Comparison of ENCODE assay signal across 31 mouse cellular contexts in the genomic region with DNA sequence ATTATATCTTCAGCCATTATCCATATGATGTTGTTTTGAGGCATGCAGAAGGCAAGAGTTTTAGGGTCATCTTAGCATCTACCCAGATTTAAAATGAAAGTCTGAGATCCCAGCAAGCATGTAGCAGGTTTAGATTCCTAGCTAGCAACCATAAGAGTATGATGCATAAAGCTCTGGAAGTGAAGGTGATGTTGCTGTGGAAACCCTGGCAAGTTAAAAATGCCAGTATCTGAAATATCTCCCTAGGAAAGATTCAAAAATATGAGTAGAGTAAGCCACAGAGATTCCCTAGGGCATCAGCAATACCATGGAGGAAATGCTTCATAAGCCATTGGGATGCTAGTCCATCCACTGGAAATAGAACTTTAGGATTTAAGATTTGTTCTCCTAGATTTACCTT. TPM values are rescaled to one million over a fixed set of nuclear protein-coding genes. Genes with fewer than 3 reads are reported as not detected.
DNase-seq lines count a peak whose midpoint lies in the region; TF ChIP-seq lines count a peak whose summit lies in the region.
"Had no signal": no experiment of that assay in that cellular context is flagged by ENCODE, and none has a peak within 500 bp of the region (broad histone marks: within the 10 kb centered on the region; RNA-seq: fewer than 3 reads in every experiment).

No protein-coding gene starts in this region.

- intact Hi-C loops in left cerebral cortex, postnatal 25 days (cut with DNase I): no loop called here
- intact Hi-C loops in left cerebral cortex, postnatal 36 days (cut with DNase I): no loop called here

- 0 out of 2 replicates have a peak overlapping the region, but pooled peaks have one; percentile 35 for H3K27ac ChIP-seq in cortical plate, adult 2 months (ENCODE audit: insufficient read depth, low read length)
- H3K27ac ChIP-seq: forebrain, embryonic 10.5 days; forebrain, embryonic 13.5 days; heart, adult 2 months; heart, embryonic 10.5 days; heart, embryonic 13.5 days; hindbrain, embryonic 14.5 days; hindbrain, postnatal 0 days had no signal

- TF ChIP-seq POLR2A in cortical plate, adult 2 months (IDR thresholded peaks at IDR 0.05; ENCODE audit: extremely low read depth, insufficient read depth, low read length): no peak

- no peak for TF ChIP-seq CTCF in cortical plate, adult 2 months (IDR thresholded peaks at IDR 0.05; ENCODE audit: extremely low read depth, insufficient read depth, low read length)

- H3K4me1 ChIP-seq in cortical plate, adult 2 months (ENCODE audit: control insufficient read depth, insufficient read depth, low read length): no peaks in the 10 kb centered on the region
- H3K4me1 ChIP-seq: forebrain, embryonic 10.5 days; forebrain, embryonic 13.5 days; heart, embryonic 10.5 days; heart, embryonic 13.5 days had no signal

- no peak overlapping the region for H3K4me3 ChIP-seq in cortical plate, adult 2 months (ENCODE audit: insufficient read depth, low read length)
- H3K4me3 ChIP-seq: forebrain, embryonic 10.5 days; forebrain, embryonic 13.5 days; heart, adult 2 months; heart, embryonic 10.5 days; heart, embryonic 13.5 days had no signal

- peak; percentile 1 to 22 for DNase-seq in frontal cortex, adult 2 months (ENCODE audit: extremely low spot score in 1 of 2, low spot score in 1 of 2)
- no peak for DNase-seq in frontal cortex, postnatal 14 days (ENCODE audit: low spot score in 2 of 2)
- peak; percentile 6 to 66 for DNase-seq in left cerebral cortex, postnatal 25 days (ENCODE audit: low spot score in 2 of 2)
- DNase-seq in left cerebral cortex, postnatal 36 days (ENCODE audit: low spot score in 2 of 2): no peak
- no peak for DNase-seq in layer of hippocampus, adult 8-10 months (ENCODE audit: low spot score in 2 of 2)
- DNase-seq: adrenal gland, adult 2 months; adrenal gland, postnatal 14 days; cerebellum, adult 11-12 months; cerebellum, adult 8-10 months; cerebellum, postnatal 10 days; cerebellum, postnatal 36 days; gastrocnemius, postnatal 10 days; gastrocnemius, postnatal 36 days; heart, adult 2 months; heart, postnatal 14 days; heart, postnatal 4 days had no signal

RNA-seq across cellular contexts. Expression of a gene that starts 10.5 kb away (rescaled TPM):
- 0.04 TPM in 1 of 2 replicates, not detected in the other for polyA plus RNA-seq in frontal cortex, adult 2 months (2012; rRNA removed)
- not detected for total RNA-seq in left cerebral cortex, postnatal 25 days (2021)
- total RNA-seq in left cerebral cortex, postnatal 36 days (2021): not detected
- polyA plus RNA-seq in cortical plate, adult 2 months (2012; rRNA removed): not detected in 2 replicates
- not detected for total RNA-seq in layer of hippocampus, adult 8-10 months (2022)
- total RNA-seq: granulocyte monocyte progenitor cell, adult 5-6 weeks; hindbrain, postnatal 0 days; MEL had no signal
- polyA plus RNA-seq: adrenal gland, adult 2 months; brain, embryonic 14.5 days; C2C12; CD4-positive, CD25-positive, alpha-beta regulatory T cell, adult 4 months; embryonic facial prominence, embryonic 11.5 days; forebrain, embryonic 10.5 days; forebrain, embryonic 13.5 days; heart, embryonic 10.5 days; heart, embryonic 13.5 days; hindbrain, embryonic 11.5 days; hindbrain, embryonic 14.5 days; hindbrain, postnatal 0 days; inflammation-experienced regulatory T-cells, adult 6 months had no signal

RNA-seq across cellular contexts. Expression of a gene that starts 39.7 kb away (rescaled TPM):
- polyA plus RNA-seq in frontal cortex, adult 2 months (2012; rRNA removed): 0.14 and 0.23 TPM in 2 replicates
- total RNA-seq in left cerebral cortex, postnatal 25 days (2021): not detected
- not detected for total RNA-seq in left cerebral cortex, postnatal 36 days (2021)
- polyA plus RNA-seq in cortical plate, adult 2 months (2012; rRNA removed): 0.11 TPM in 1 of 2 replicates, not detected in the other
- not detected for total RNA-seq in layer of hippocampus, adult 8-10 months (2022)
- total RNA-seq: gastrocnemius, postnatal 10 days; granulocyte monocyte progenitor cell, adult 5-6 weeks; heart, postnatal 4 days; hindbrain, postnatal 0 days had no signal
- polyA plus RNA-seq: brain, embryonic 14.5 days; C2C12; CD4-positive, CD25-positive, alpha-beta regulatory T cell, adult 4 months; embryonic facial prominence, embryonic 11.5 days; forebrain, embryonic 10.5 days; forebrain, embryonic 13.5 days; heart, embryonic 10.5 days; hindbrain, embryonic 11.5 days; hindbrain, embryonic 14.5 days; hindbrain, postnatal 0 days; inflammation-experienced regulatory T-cells, adult 6 months had no signal

RNA-seq across cellular contexts. Expression of a gene that starts 42.2 kb away (rescaled TPM):
- 0.12 and 1.6 TPM in 2 replicates for polyA plus RNA-seq in frontal cortex, adult 2 months (2012; rRNA removed)
- total RNA-seq in left cerebral cortex, postnatal 25 days (2021): not detected
- not detected for total RNA-seq in left cerebral cortex, postnatal 36 days (2021)
- polyA plus RNA-seq in cortical plate, adult 2 months (2012; rRNA removed): 0.94 TPM in 1 of 2 replicates, not detected in the other
- 1 to 10 TPM in 2 of 4 experiments, under 1 TPM in 2; 0.33 to 2.1 (median 1.1) TPM for total RNA-seq in layer of hippocampus, adult 8-10 months (2022)
- total RNA-seq: hindbrain, postnatal 0 days; MEL had no signal
- polyA plus RNA-seq: brain, embryonic 14.5 days; C2C12; CD4-positive, CD25-positive, alpha-beta regulatory T cell, adult 4 months; hindbrain, embryonic 11.5 days; hindbrain, embryonic 14.5 days; inflammation-experienced regulatory T-cells, adult 6 months had no signal

Comparison
In these comparisons a context has a peak if more than half of its experiments do, and no peak if none do; other contexts are left out.
1. DNase-seq: peak in frontal cortex, adult 2 months (2 of 2) and left cerebral cortex, postnatal 25 days (2 of 2); none in frontal cortex, postnatal 14 days (0 of 2), left cerebral cortex, postnatal 36 days (0 of 2) and layer of hippocampus, adult 8-10 months (0 of 2).